Mouse (Mus musculus): ENCODE data around the gene Cyp20a1. TPM values are rescaled to one million over a fixed set of nuclear protein-coding genes. Genes with fewer than 3 reads are reported as not detected.

Gene Cyp20a1
- total RNA-seq, 4 experiments from 2014 or later: 11.1 to 12.7 (median 11.4) TPM

Other genes starting within 250 kb of the Cyp20a1 start
- 10 to 100 TPM; 22.7 to 30.4 (median 27.3) TPM for gene Carf, start 245.1 kb upstream of the Cyp20a1 start, total RNA-seq (2022)
- 10 to 100 TPM; 31.5 to 34.9 (median 32.4) TPM for gene Wdr12, start 244.7 kb upstream of the Cyp20a1 start, total RNA-seq (2022)
- gene Nbeal1, start 162.7 kb upstream of the Cyp20a1 start, total RNA-seq (2022): 10 to 100 TPM; 23.3 to 28.3 (median 24.5) TPM
- 100 to 1,000 TPM; 362 to 403 (median 394) TPM for gene Abi2, start 66.3 kb downstream of the Cyp20a1 start, total RNA-seq (2022)
- 10 to 100 TPM; 62.2 to 77.4 (median 64.6) TPM for gene Raph1, start 223.8 kb downstream of the Cyp20a1 start, total RNA-seq (2022)